Mouse (Mus musculus) yolk sac, embryonic 10.5 days (tissue): ENCODE data around the gene Fam160b1.
A peak's percentile ranks its signal among the peaks of the same experiment; 100 is the strongest.

Source experiments
- DNase-seq: peaks from one replicate; pipeline ENCODE4 v3.0.0-alpha.2; 2017; ENCODE audit warnings: low spot score

Gene Fam160b1

GRCm38 (mm10) chr19:57344678-57345077 lies 15.8 kb upstream of the Fam160b1 start:
- DNase-seq, result no peak

- no peak for DNase-seq
Observed at GRCm38 (mm10) chr19:57349096-57349495, 11.4 kb upstream of the Fam160b1 start.

GRCm38 (mm10) chr19:57352337-57352935 lies 8.0 kb upstream of the Fam160b1 start:
- DNase-seq, result no peak

GRCm38 (mm10) chr19:57353228-57353627 lies 7.3 kb upstream of the Fam160b1 start:
- no peak for DNase-seq

GRCm38 (mm10) chr19:57354050-57354449 lies 6.4 kb upstream of the Fam160b1 start:
- DNase-seq, result no peak

- DNase-seq, result no peak
Observed at GRCm38 (mm10) chr19:57354715-57355114, 5.8 kb upstream of the Fam160b1 start.

- DNase-seq, result peak; percentile 15
Observed at GRCm38 (mm10) chr19:57355451-57356251, 4.8 kb upstream of the Fam160b1 start.

- DNase-seq, result no peak
Observed at GRCm38 (mm10) chr19:57356273-57356672, 4.2 kb upstream of the Fam160b1 start.

- DNase-seq, result no peak
Observed at GRCm38 (mm10) chr19:57357244-57357643, 3.2 kb upstream of the Fam160b1 start.

GRCm38 (mm10) chr19:57357811-57358210 lies 2.7 kb upstream of the Fam160b1 start:
- DNase-seq, result no peak

- peak; percentile 60 for DNase-seq
Observed at GRCm38 (mm10) chr19:57358322-57358721, 2.2 kb upstream of the Fam160b1 start.

GRCm38 (mm10) chr19:57358836-57359598 lies 1.5 kb upstream of the Fam160b1 start:
- DNase-seq, result no peak

- DNase-seq, result no peak
Observed at GRCm38 (mm10) chr19:57359701-57360326, 666 bp upstream of the Fam160b1 start.

GRCm38 (mm10) chr19:57361131-57361938 lies 855 bp downstream of the Fam160b1 start:
- DNase-seq, result peak; percentile 72

GRCm38 (mm10) chr19:57361939-57362307 lies 1.4 kb downstream of the Fam160b1 start:
- no peak for DNase-seq

GRCm38 (mm10) chr19:57362586-57362985 lies 2.1 kb downstream of the Fam160b1 start:
- DNase-seq, result no peak

- DNase-seq, result no peak
Observed at GRCm38 (mm10) chr19:57363076-57363475, 2.6 kb downstream of the Fam160b1 start.

- no peak for DNase-seq
Observed at GRCm38 (mm10) chr19:57363538-57363937, 3.1 kb downstream of the Fam160b1 start.

- DNase-seq, result peak; percentile 68
Observed at GRCm38 (mm10) chr19:57364942-57365673, 4.6 kb downstream of the Fam160b1 start.

GRCm38 (mm10) chr19:57366007-57366406 lies 5.5 kb downstream of the Fam160b1 start:
- peak; percentile 21 for DNase-seq

- DNase-seq, result no peak
Observed at GRCm38 (mm10) chr19:57366626-57367025, 6.1 kb downstream of the Fam160b1 start.
